Mouse (Mus musculus) heart, postnatal 0 days (tissue): Measurements from ENCODE around the gene Rpap3.

ENCODE experiments used
- CTCF ChIP-seq: IDR thresholded peaks from 2 replicates; pipeline ENCODE4 v1.5.1; 2016; ENCODE audit warnings: antibody characterized with exemption, control low read depth, low read depth
- EP300 ChIP-seq: IDR thresholded peaks from 2 replicates; pipeline ENCODE4 v1.6.1; 2016; ENCODE audit warnings: antibody characterized with exemption, low read depth

DNA sequence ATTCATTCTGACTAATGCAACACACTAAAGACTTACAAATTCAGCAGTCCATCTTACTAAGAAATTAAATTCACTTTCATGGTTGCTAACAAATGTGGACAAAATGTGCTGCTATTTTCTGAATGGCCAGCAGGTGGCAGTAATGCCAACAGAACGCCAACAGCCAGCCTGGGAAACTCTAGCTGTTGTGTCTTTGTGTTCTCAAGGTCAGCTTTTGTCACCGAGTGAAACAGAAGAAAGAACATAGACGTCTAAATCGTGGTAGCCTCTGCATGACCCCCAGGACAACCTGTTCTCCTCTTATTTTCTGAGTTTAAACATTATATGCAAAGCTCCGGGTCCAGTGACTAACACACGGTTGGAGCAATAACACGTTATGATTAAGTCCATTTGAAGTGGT, 38.2 kb downstream of the Rpap3 start:
- TF ChIP-seq CTCF (peak; percentile 93), EP300 (no peak)
